Mouse (Mus musculus) liver, embryonic 14.5 days (tissue): ENCODE measurements around the gene Gm7247.

Experiments
- CTCF ChIP-seq: IDR thresholded peaks from 2 replicates; pipeline ENCODE4 v1.5.1; 2016; ENCODE audit warnings: antibody characterized with exemption, low read depth, control low read depth
- EP300 ChIP-seq: IDR thresholded peaks from 2 replicates; pipeline ENCODE4 v1.6.1; 2016; ENCODE audit warnings: antibody characterized with exemption, low read depth

DNA sequence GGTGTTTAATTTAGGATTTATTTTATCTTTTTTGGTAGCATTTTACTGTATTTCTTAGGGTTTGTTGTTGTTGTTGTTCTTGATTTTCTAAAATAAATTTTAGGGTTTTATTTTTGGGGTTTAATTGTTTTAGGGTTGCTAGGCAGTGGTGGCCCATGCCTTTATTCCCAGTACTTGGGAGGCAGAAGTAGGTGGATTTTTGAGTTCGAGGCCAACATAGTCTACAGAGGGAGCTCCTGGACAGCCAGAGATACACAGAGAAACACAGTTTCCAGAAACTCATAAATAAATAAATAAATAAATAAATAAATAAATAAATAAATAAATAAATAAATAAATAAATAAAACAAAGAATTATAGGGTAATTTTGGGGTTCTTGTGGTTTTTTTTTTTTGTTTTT, 122.1 kb downstream of the Gm7247 start:
- TF ChIP-seq CTCF (no peak), EP300 (no peak)
